Mouse (Mus musculus) midbrain, postnatal 0 days (tissue): ENCODE measurements around the gene Rpp40. TPM values are rescaled to one million over a fixed set of nuclear protein-coding genes. Genes with fewer than 3 reads are reported as not detected.

Experiments
- ATAC-seq: fragments of 200-750 bp; cut with Nextera tagmentation; 2 replicates; pipeline ENCODE4 v1.8.0; 2017; ENCODE audit warnings: moderate number of reproducible peaks, mild to moderate bottlenecking, moderate TSS enrichment, moderate library complexity; ENCODE audit not compliant: low FRiP score
- DNase-seq: peaks from one replicate; pipeline ENCODE4 v3.0.0-alpha.2; 2015; ENCODE audit warnings: low spot score
- H3K27ac ChIP-seq: fragments of 300-500 bp; sonication (generic); 2 replicates; pipeline ENCODE4 v1.5.1; 2014; ENCODE audit warnings: low read depth, mild to moderate bottlenecking, low read length, mixed read lengths
- H3K27me3 ChIP-seq: fragments of 300-500 bp; sonication (generic); 2 replicates; pipeline ENCODE4 v1.6.1; 2014; ENCODE audit warnings: low read length, control low read depth, mixed read lengths; ENCODE audit not compliant: insufficient read depth
- H3K36me3 ChIP-seq: fragments of 300-500 bp; sonication (generic); 2 replicates; pipeline ENCODE4 v1.6.1; 2014; ENCODE audit warnings: low read length, control low read depth, mixed read lengths; ENCODE audit not compliant: insufficient read depth
- H3K4me1 ChIP-seq: fragments of 300-500 bp; sonication (generic); 2 replicates; pipeline ENCODE4 v1.6.1; 2014; ENCODE audit warnings: mild to moderate bottlenecking, control low read depth, antibody characterized with exemption, low read length, mixed read lengths; ENCODE audit not compliant: insufficient read depth
- H3K4me2 ChIP-seq: fragments of 300-500 bp; sonication (generic); 2 replicates; pipeline ENCODE4 v1.6.1; 2014; ENCODE audit warnings: low read depth, mild to moderate bottlenecking, low read length, mixed read lengths; ENCODE audit not compliant: poor library complexity, severe bottlenecking
- H3K4me3 ChIP-seq: fragments of 300-500 bp; sonication (generic); 2 replicates; pipeline ENCODE4 v1.5.1; 2014; ENCODE audit warnings: low read depth, mild to moderate bottlenecking, low read length, moderate library complexity
- H3K9ac ChIP-seq: fragments of 300-500 bp; sonication (generic); replicated peaks from 2 replicates; pipeline ENCODE4 v1.6.1; 2014; ENCODE audit warnings: mild to moderate bottlenecking, low read length, moderate library complexity, mixed read lengths; ENCODE audit not compliant: poor library complexity, severe bottlenecking
- H3K9me3 ChIP-seq: fragments of 300-500 bp; sonication (generic); 2 replicates; pipeline ENCODE4 v1.6.1; 2016; ENCODE audit warnings: low read length, control low read depth
- CTCF ChIP-seq: IDR thresholded peaks from 2 replicates; pipeline ENCODE4 v1.5.1; 2016; ENCODE audit warnings: antibody characterized with exemption, mild to moderate bottlenecking
- WGBS: fragments of 180-500 bp; shearing (Covaris S2); extraction: QIAGEN DNeasy Blood & Tissue Kit; methylation state at CpG from one replicate; pipeline ENCODE4 v1.1.7; 2014; 5-methylcytosine and 5-hydroxymethylcytosine counted together
- polyA plus RNA-seq: library from polyadenylated mRNA; unstranded; fragments of >200 nt; fragmentation: Nextera tagmentation; extraction: Ambion mirVana; gene quantifications from 2 replicates; pipeline ENCODE4 v1.2.1, GENCODE M21; 2015
- total RNA-seq: library from RNA; depleted of rRNA; stranded (reverse); fragments of >200 nt; gene quantifications from 2 replicates; pipeline ENCODE4 v1.2.3, GENCODE M21; 2014; rRNA removed

Gene Rpp40
- total RNA-seq = 3.6 and 6.1 TPM in 2 replicates
- 4.6 and 5.4 TPM in 2 replicates for polyA plus RNA-seq

- under 1% methylated on average over 33 of the region's 35 CpGs for WGBS
- Histone ChIP-seq H3K36me3 (no peaks in the 10 kb centered on the region), H3K9ac (peak within 1 kb of the TSS; percentile 53; the same call in 1 of the 2 replicates), H3K27me3 (no peaks in the 10 kb centered on the region), H3K4me1 (no peaks in the 10 kb centered on the region), H3K4me3 (peak within 1 kb of the TSS; percentile 63), H3K4me2 (peak within 1 kb of the TSS; percentile 69), H3K9me3 (no peaks in the 10 kb centered on the region), H3K27ac (no peak within 1 kb of the TSS)
- DNase-seq (peak; percentile 96), ATAC-seq (peak; percentile 100)
- no peak; the same call in 1 of the 2 replicates for TF ChIP-seq CTCF
These were observed at the start of gene Rpp40 for GRCm38 (mm10) chr13:35905879-35906481. Gene Rpp40 (minus strand): TSS chr13:35906359.

GRCm38 (mm10) chr13:35949814-35950455 is 43.8 kb upstream of the Rpp40 start:
- Histone ChIP-seq H3K27me3 (no peaks in the 10 kb centered on the region), H3K4me2 (no peak overlapping the region), H3K27ac (no peak overlapping the region), H3K9ac (no peak overlapping the region), H3K4me3 (no peak overlapping the region), H3K9me3 (no peaks in the 10 kb centered on the region), H3K36me3 (no peaks in the 10 kb centered on the region), H3K4me1 (no peaks in the 10 kb centered on the region)
- no peak for ATAC-seq
- TF ChIP-seq CTCF = no peak
- WGBS = 90% methylated on average over 17 of the region's 17 CpGs
- DNase-seq = no peak

- H3K27ac ChIP-seq = no peak overlapping the region
- H3K36me3 ChIP-seq = no peaks in the 10 kb centered on the region
- no peak overlapping the region for H3K4me3 ChIP-seq
- no peak overlapping the region for H3K4me2 ChIP-seq
- WGBS = 25% methylated on average over 14 of the region's 14 CpGs
- H3K27me3 ChIP-seq = no peaks in the 10 kb centered on the region
- no peak overlapping the region for H3K9ac ChIP-seq
- H3K4me1 ChIP-seq = no peaks in the 10 kb centered on the region
- ATAC-seq = peak; percentile 55
- peak; percentile 88 for DNase-seq
- TF ChIP-seq CTCF = peak; percentile 97
- H3K9me3 ChIP-seq = no peaks in the 10 kb centered on the region
These were observed 41.3 kb upstream of the Rpp40 start for GRCm38 (mm10) chr13:35947354-35948000.

GRCm38 (mm10) chr13:35946659-35947353 is 40.6 kb upstream of the Rpp40 start:
- no peak overlapping the region for H3K4me2 ChIP-seq
- ATAC-seq (peak; percentile 59; the same call in 1 of the 2 replicates), DNase-seq (no peak)
- H3K4me1 ChIP-seq = no peaks in the 10 kb centered on the region
- H3K27ac ChIP-seq = no peak overlapping the region
- no peaks in the 10 kb centered on the region for H3K9me3 ChIP-seq
- TF ChIP-seq CTCF = no peak
- 69% methylated on average over 20 of the region's 20 CpGs for WGBS
- no peaks in the 10 kb centered on the region for H3K36me3 ChIP-seq
- no peak overlapping the region for H3K9ac ChIP-seq
- no peaks in the 10 kb centered on the region for H3K27me3 ChIP-seq
- H3K4me3 ChIP-seq = no peak overlapping the region

- Histone ChIP-seq H3K27ac (no peak overlapping the region), H3K36me3 (no peaks in the 10 kb centered on the region), H3K9ac (no peak overlapping the region), H3K4me2 (no peak overlapping the region), H3K9me3 (no peaks in the 10 kb centered on the region), H3K27me3 (no peaks in the 10 kb centered on the region), H3K4me1 (no peaks in the 10 kb centered on the region), H3K4me3 (no peak overlapping the region)
- DNase-seq (no peak), ATAC-seq (no peak)
- 84% methylated on average over 5 of the region's 5 CpGs for WGBS
- TF ChIP-seq CTCF = no peak
These were observed 34.8 kb upstream of the Rpp40 start for GRCm38 (mm10) chr13:35940934-35941333.
